Mouse (Mus musculus): Measurements from ENCODE around the gene Cadm1. TPM values are rescaled to one million over a fixed set of nuclear protein-coding genes. Genes with fewer than 3 reads are reported as not detected.

Gene Cadm1
- polyA plus RNA-seq, 1 experiment from 2014 or later: 206 TPM

DNA sequence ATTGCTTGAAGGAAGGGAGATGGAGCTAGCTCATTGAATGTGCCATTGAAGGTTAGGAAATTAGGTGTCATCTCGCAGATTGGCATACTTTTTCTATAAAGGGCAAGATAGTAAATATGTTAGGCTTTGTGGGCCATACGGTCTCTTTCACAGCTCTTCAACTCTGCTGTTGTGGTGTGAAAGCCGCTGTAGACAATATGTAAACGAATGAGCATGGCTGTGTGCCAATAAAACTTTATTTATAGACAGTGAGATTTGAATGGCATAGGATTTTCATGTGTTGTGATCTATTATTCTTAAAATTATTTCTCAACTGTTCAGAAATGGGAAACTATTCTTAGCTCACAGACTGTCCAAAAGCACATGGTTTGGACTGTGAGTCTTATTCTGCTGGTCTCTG lies 123.0 kb downstream of the Cadm1 start:
- Histone ChIP-seq H3K27me3 (replicated peaks; ENCODE audit: control insufficient read depth, insufficient read depth, low read length) (no peaks in the 10 kb centered on the region), H3K9ac (ENCODE audit: low read length) (no peak overlapping the region), H3K36me3 (ENCODE audit: control insufficient read depth, insufficient read depth, low read length) (no peaks in the 10 kb centered on the region), H3K9me3 (replicated peaks; ENCODE audit: control insufficient read depth, low read length) (no peaks in the 10 kb centered on the region), H3K4me1 (ENCODE audit: control insufficient read depth, insufficient read depth, low read length) (peaks cover 4% of the 10 kb centered on the region; the same call in 1 of the 2 replicates), H3K4me2 (ENCODE audit: low read length) (no peak overlapping the region), H3K27ac (ENCODE audit: low read depth, low read length) (no peak overlapping the region), H3K4me3 (ENCODE audit: low read depth, low read length) (no peak overlapping the region)
- 63% methylated on average over 4 of the region's 4 CpGs for WGBS
- ATAC-seq: peak; percentile 61; the same call in 1 of the 2 replicates
- peak; percentile 75 for DNase-seq (ENCODE audit: low spot score)

GRCm38 (mm10) chr9:47659366-47660090 lies 129.6 kb downstream of the Cadm1 start:
- peak; percentile 73 for DNase-seq (ENCODE audit: low spot score)
- WGBS: 80% methylated on average over 6 of the region's 6 CpGs
- peak overlapping the region; percentile 33; the same call in 1 of the 2 replicates for H3K27ac ChIP-seq (ENCODE audit: low read depth, low read length)

DNA sequence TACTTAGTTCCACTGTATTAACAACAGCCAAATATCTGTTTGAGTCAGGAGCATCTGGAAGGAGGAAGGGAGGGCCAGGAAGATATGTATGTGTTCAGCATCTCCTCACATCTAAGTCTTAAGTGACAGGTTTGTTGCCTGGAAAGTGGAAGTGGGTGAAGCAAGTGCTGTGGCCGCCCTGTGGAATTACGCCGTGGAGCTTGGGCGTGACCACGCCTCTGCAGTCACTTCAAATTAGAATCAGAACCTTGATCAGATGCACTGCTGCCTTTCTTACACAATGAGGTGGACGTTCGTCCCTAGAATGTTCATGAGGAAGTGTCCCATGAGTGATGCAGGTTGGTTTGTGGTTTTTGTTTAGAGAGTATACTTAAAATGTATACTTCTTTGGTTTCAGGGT lies 131.6 kb downstream of the Cadm1 start:
- Histone ChIP-seq H3K4me1 (ENCODE audit: control insufficient read depth, insufficient read depth, low read length) (peaks cover 8% of the 10 kb centered on the region; the same call in 1 of the 2 replicates), H3K9me3 (replicated peaks; ENCODE audit: control insufficient read depth, low read length) (no peaks in the 10 kb centered on the region), H3K27ac (ENCODE audit: low read depth, low read length) (no peak overlapping the region), H3K4me2 (ENCODE audit: low read length) (no peak overlapping the region), H3K9ac (ENCODE audit: low read length) (no peak overlapping the region), H3K36me3 (ENCODE audit: control insufficient read depth, insufficient read depth, low read length) (no peaks in the 10 kb centered on the region), H3K4me3 (ENCODE audit: low read depth, low read length) (no peak overlapping the region), H3K27me3 (replicated peaks; ENCODE audit: control insufficient read depth, insufficient read depth, low read length) (no peaks in the 10 kb centered on the region)
- ATAC-seq: no peak
- WGBS: 95% methylated on average over 7 of the region's 7 CpGs
- no peak for DNase-seq (ENCODE audit: low spot score)

More at GRCm38 (mm10) chr9:47659366-47660090, 129.6 kb downstream of the Cadm1 start:
- no peaks in the 10 kb centered on the region for H3K27me3 ChIP-seq (replicated peaks; ENCODE audit: control insufficient read depth, insufficient read depth, low read length)
- no peak overlapping the region for H3K9ac ChIP-seq (ENCODE audit: low read length)
- no peak overlapping the region for H3K4me2 ChIP-seq (ENCODE audit: low read length)
- no peak overlapping the region for H3K4me3 ChIP-seq (ENCODE audit: low read depth, low read length)
- H3K9me3 ChIP-seq (replicated peaks; ENCODE audit: control insufficient read depth, low read length): no peaks in the 10 kb centered on the region
- H3K36me3 ChIP-seq (ENCODE audit: control insufficient read depth, insufficient read depth, low read length): no peaks in the 10 kb centered on the region
- H3K4me1 ChIP-seq (ENCODE audit: control insufficient read depth, insufficient read depth, low read length): peaks cover 8% of the 10 kb centered on the region; the same call in 1 of the 2 replicates
- ATAC-seq: no peak

DNA sequence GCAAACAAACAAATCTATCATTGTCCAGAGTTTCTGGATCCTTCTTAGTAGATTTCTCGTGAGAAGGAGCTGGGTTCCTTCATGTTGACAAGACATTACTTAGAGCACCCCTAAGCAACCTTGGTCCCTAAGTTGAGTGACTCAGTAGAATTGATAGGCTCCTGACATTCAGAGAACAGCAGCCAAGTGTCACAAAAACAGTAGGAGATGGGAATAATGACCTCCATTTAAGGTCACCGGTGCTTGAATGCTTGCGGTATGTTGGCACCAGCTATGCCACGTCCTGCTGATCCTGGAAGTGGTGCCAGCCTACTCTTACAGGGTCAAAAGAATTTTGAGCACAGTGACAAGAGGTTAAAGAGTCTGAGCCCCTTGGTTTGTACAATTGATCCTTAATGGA lies 139.2 kb downstream of the Cadm1 start:
- H3K27me3 ChIP-seq (replicated peaks; ENCODE audit: control insufficient read depth, insufficient read depth, low read length): no peaks in the 10 kb centered on the region
- H3K27ac ChIP-seq (ENCODE audit: low read depth, low read length): no peak overlapping the region
- H3K4me3 ChIP-seq (ENCODE audit: low read depth, low read length): no peak overlapping the region
- no peak overlapping the region for H3K9ac ChIP-seq (ENCODE audit: low read length)
- 0 out of 2 replicates have a peak, but pooled peaks cover 5% of the 10 kb centered on the region for H3K4me1 ChIP-seq (ENCODE audit: control insufficient read depth, insufficient read depth, low read length)
- H3K4me2 ChIP-seq (ENCODE audit: low read length): no peak overlapping the region
- ATAC-seq (no peak), DNase-seq (ENCODE audit: low spot score) (no peak)
- H3K9me3 ChIP-seq (replicated peaks; ENCODE audit: control insufficient read depth, low read length): no peaks in the 10 kb centered on the region
- WGBS: 50% methylated on average over 4 of the region's 4 CpGs
- H3K36me3 ChIP-seq (ENCODE audit: control insufficient read depth, insufficient read depth, low read length): no peaks in the 10 kb centered on the region

DNA sequence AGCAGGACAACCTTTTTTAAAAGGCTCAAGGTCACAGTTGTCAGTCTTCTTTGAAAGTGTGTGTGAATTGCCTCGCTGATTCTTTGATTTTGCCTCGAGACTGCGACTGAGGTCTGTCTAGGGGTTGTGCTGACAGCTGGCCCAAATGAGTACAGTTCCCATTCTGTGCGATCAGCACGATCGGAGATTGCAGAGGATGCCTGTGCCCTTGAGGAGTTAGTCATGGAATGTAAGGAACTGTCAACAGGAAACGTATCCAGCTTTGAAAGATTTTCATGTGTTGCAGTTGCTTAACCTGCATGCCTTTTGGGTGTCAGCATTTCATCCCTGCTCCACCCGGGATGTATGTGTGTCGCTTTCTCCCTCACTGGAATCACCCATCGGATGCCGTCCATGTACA lies 141.6 kb downstream of the Cadm1 start:
- Histone ChIP-seq H3K9ac (ENCODE audit: low read length) (no peak overlapping the region), H3K36me3 (ENCODE audit: control insufficient read depth, insufficient read depth, low read length) (no peaks in the 10 kb centered on the region), H3K9me3 (replicated peaks; ENCODE audit: control insufficient read depth, low read length) (no peaks in the 10 kb centered on the region), H3K4me1 (ENCODE audit: control insufficient read depth, insufficient read depth, low read length) (0 out of 2 replicates have a peak, but pooled peaks cover 5% of the 10 kb centered on the region), H3K4me2 (ENCODE audit: low read length) (no peak overlapping the region), H3K27ac (ENCODE audit: low read depth, low read length) (no peak overlapping the region), H3K4me3 (ENCODE audit: low read depth, low read length) (no peak overlapping the region), H3K27me3 (replicated peaks; ENCODE audit: control insufficient read depth, insufficient read depth, low read length) (no peaks in the 10 kb centered on the region)
- WGBS: 53% methylated on average over 11 of the region's 11 CpGs
- no peak for ATAC-seq
- DNase-seq (ENCODE audit: low spot score): no peak

- Histone ChIP-seq H3K4me3 (ENCODE audit: low read depth, low read length) (no peak overlapping the region), H3K4me1 (ENCODE audit: control insufficient read depth, insufficient read depth, low read length) (0 out of 2 replicates have a peak, but pooled peaks cover 5% of the 10 kb centered on the region), H3K36me3 (ENCODE audit: control insufficient read depth, insufficient read depth, low read length) (no peaks in the 10 kb centered on the region), H3K27ac (ENCODE audit: low read depth, low read length) (no peak overlapping the region), H3K4me2 (ENCODE audit: low read length) (no peak overlapping the region), H3K9me3 (replicated peaks; ENCODE audit: control insufficient read depth, low read length) (no peaks in the 10 kb centered on the region), H3K9ac (ENCODE audit: low read length) (no peak overlapping the region), H3K27me3 (replicated peaks; ENCODE audit: control insufficient read depth, insufficient read depth, low read length) (no peaks in the 10 kb centered on the region)
- DNase-seq (ENCODE audit: low spot score): no peak
- WGBS: 88% methylated on average over 11 of the region's 11 CpGs
- no peak for ATAC-seq
Observed at GRCm38 (mm10) chr9:47674766-47675713, 145.1 kb downstream of the Cadm1 start.

- H3K27ac ChIP-seq (ENCODE audit: low read depth, low read length): no peak overlapping the region
- H3K4me2 ChIP-seq (ENCODE audit: low read length): no peak overlapping the region
- H3K27me3 ChIP-seq (replicated peaks; ENCODE audit: control insufficient read depth, insufficient read depth, low read length): no peaks in the 10 kb centered on the region
- peak; percentile 80 for DNase-seq (ENCODE audit: low spot score)
- no peak overlapping the region for H3K4me3 ChIP-seq (ENCODE audit: low read depth, low read length)
- peak; percentile 69; the same call in 1 of the 2 replicates for ATAC-seq
- no peaks in the 10 kb centered on the region for H3K36me3 ChIP-seq (ENCODE audit: control insufficient read depth, insufficient read depth, low read length)
- H3K9ac ChIP-seq (ENCODE audit: low read length): no peak overlapping the region
- peaks cover 13% of the 10 kb centered on the region for H3K4me1 ChIP-seq (ENCODE audit: control insufficient read depth, insufficient read depth, low read length)
- H3K9me3 ChIP-seq (replicated peaks; ENCODE audit: control insufficient read depth, low read length): no peaks in the 10 kb centered on the region
- WGBS: 58% methylated on average over 2 of the region's 2 CpGs
Observed at GRCm38 (mm10) chr9:47686881-47687280, 156.9 kb downstream of the Cadm1 start.

DNA sequence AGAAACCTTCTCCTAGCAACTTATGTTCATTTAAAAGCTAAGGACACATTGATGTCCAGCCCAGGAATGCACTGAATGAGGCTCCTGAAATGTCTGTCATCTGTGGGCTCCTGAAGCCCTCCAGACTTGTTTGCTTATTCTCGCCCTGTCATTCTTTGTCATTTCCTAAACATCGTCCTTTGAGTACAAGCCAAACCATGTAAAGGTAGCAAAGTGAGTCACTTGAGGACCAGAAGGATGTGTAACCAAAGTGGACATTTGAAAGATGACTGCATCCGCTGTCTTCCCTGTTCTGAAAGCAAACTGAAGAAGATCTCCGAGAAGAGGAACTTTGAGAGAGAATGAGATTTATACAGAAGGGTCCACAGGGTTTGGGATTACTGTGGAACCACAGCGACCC lies 157.6 kb downstream of the Cadm1 start:
- ATAC-seq (no peak), DNase-seq (ENCODE audit: low spot score) (no peak)
- Histone ChIP-seq H3K9me3 (replicated peaks; ENCODE audit: control insufficient read depth, low read length) (no peaks in the 10 kb centered on the region), H3K36me3 (ENCODE audit: control insufficient read depth, insufficient read depth, low read length) (no peaks in the 10 kb centered on the region), H3K4me1 (ENCODE audit: control insufficient read depth, insufficient read depth, low read length) (peaks cover 13% of the 10 kb centered on the region), H3K27me3 (replicated peaks; ENCODE audit: control insufficient read depth, insufficient read depth, low read length) (no peaks in the 10 kb centered on the region), H3K27ac (ENCODE audit: low read depth, low read length) (no peak overlapping the region), H3K4me3 (ENCODE audit: low read depth, low read length) (no peak overlapping the region), H3K4me2 (ENCODE audit: low read length) (no peak overlapping the region), H3K9ac (ENCODE audit: low read length) (no peak overlapping the region)
- WGBS: 91% methylated on average over 5 of the region's 5 CpGs
